Mouse (Mus musculus): ENCODE data around the gene Gpr27.
A peak's percentile ranks its signal among the peaks of the same experiment; 100 is the strongest.

Gene Gpr27

DNA sequence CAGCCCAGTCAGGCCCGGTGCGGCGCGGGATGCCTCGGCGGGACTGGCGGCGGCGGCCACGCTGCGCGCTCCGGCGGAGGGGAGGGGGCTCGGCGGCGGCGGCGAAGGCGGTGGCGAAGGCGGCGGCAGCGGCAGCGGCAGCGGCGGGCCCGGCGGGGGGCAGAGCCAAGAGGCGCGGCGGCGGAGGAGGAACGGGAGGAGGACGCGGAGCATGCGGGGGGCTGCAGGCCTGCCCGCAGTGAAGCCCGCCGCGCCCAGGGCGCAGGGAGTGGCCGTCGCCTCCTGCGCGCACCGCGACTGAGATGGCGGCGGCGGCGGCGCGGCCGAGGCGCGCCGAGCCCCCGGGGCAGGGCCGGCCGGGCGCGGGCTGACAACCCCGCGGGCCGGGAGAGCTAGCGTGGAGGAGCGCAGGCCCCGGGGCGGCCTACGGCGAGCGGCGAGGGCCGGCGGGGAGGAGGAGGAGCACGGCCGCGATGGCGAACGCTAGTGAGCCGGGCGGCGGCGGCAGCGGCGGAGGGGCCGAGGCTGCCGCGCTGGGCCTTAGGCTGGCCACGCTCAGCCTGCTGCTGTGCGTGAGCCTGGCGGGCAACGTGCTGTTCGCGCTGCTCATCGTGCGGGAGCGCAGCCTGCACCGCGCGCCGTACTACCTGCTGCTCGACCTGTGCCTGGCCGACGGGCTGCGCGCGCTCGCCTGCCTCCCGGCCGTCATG lies at the start of gene Gpr27:
Gpr27 (plus strand) TSS at position 474 of the 710 bp plus-strand sequence.
- DNase-seq, result peak; percentile 82 to 83

GRCm38 (mm10) chr6:99643439-99644199 lies 48.9 kb upstream of the Gpr27 start:
- DNase-seq, result peak in 1 of 2 experiments; percentile 32

DNA sequence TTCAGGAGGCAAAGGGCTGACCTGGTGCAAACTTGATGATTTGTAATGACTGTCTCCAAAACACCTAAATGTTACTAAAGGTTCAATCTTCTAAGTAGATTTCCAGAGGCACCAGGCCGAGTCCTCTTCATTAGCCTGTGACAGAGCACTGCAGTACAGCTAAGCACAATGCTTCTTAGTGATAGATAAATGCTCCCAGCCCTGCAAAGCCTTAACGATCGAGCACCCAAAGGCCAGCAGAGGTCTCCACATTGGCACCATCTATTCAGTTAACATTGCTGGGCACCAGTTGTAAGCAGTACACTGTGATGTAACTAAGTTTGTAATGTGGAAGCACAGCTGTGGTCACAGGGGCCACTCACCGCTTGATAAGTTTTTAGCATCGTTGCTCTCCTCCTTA lies 48.1 kb upstream of the Gpr27 start:
- no peak for DNase-seq

- DNase-seq, result no peak
These were observed 47.6 kb upstream of the Gpr27 start for GRCm38 (mm10) chr6:99644876-99645275.

- no peak for DNase-seq
These were observed 46.1 kb upstream of the Gpr27 start for GRCm38 (mm10) chr6:99646344-99646743.

- no peak for DNase-seq
These were observed 43.2 kb upstream of the Gpr27 start for GRCm38 (mm10) chr6:99649307-99649706.

- peak in 1 of 2 experiments; percentile 26 for DNase-seq
These were observed 40.1 kb upstream of the Gpr27 start for GRCm38 (mm10) chr6:99652341-99652740.

DNA sequence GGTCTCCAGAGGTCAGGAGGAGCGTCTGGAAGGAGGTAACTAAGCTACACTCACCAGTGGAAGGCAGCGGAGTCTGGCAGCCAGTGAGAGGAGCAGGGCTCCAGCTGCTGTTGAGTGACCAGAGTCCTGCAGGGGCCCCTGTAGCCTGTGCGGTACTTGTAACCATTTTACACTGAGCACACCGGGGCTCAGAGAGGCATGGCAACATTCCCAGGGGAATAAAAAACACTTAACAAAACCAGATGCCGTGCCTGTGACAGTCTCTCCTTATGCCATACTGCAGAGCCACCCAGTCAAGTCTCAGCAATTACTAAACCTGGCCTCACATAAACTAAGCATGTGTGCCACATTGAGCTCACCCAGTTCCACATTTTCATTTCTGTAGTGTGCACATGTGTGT lies 38.1 kb upstream of the Gpr27 start:
- no peak for DNase-seq

- no peak for DNase-seq
These were observed 37.0 kb upstream of the Gpr27 start for GRCm38 (mm10) chr6:99655488-99655887.

DNA sequence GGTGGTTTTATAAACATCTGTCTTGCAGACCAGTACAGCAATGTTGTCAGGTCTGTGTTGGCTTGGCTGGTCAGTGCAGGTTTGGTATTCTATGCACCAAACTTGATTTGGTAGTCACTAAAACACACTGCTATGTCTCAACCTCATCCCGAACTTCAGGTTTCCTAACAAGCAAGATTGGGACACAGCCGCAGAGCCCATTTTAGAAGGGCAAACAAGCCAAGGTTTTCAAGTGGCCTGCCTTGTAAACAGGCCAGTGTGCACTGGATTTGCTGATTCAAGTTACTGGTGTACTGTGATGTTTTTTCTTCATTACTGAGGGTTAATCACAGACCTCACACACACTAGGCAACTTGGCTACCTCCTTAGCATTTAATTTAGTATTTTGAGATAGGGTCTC lies 36.4 kb upstream of the Gpr27 start:
- DNase-seq, result no peak

- DNase-seq, result peak; percentile 32 to 37
These were observed 33.9 kb upstream of the Gpr27 start for GRCm38 (mm10) chr6:99658586-99658985.

GRCm38 (mm10) chr6:99660443-99660842 lies 32.0 kb upstream of the Gpr27 start:
- no peak for DNase-seq

GRCm38 (mm10) chr6:99663232-99663631 lies 29.2 kb upstream of the Gpr27 start:
- no peak for DNase-seq

DNA sequence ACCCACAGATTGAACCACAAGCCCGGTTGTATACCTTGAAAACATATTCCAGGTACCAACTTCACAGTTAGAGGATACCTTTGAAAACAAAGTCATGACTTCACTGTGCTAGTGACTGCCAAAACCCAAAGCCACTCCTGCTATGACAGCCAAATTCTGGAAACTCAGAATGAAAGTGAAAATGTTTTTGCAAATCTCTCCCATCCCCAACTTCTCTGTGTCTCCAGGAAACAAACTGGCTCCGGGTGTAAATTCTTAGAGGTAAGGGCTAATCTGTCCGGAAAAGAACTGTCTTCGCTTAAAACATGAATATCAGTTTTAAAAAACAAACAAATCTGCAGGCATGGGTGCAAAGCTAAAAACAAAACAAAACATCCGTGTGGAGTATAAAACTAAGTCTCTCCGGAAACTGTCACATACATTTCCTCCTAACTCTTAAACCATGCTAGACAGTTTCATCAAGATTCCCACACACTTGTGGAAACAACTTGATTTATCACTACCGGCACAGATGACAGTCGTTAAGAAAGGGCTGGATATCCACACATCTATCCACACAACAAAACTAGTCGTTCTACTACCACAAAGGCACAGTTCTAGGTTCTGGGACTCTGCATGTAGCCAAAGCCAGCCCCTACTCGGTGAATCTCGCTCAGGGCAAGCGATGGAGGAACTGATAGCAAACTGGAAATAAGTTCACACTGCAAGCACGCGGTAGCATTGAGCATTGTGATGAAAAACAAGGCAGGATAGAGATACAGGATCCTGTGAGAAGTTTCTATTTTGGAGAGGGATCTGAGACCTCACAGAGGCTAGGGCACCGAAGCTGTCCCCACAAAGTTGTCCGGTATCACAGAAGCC lies 26.8 kb upstream of the Gpr27 start:
- no peak for DNase-seq

DNA sequence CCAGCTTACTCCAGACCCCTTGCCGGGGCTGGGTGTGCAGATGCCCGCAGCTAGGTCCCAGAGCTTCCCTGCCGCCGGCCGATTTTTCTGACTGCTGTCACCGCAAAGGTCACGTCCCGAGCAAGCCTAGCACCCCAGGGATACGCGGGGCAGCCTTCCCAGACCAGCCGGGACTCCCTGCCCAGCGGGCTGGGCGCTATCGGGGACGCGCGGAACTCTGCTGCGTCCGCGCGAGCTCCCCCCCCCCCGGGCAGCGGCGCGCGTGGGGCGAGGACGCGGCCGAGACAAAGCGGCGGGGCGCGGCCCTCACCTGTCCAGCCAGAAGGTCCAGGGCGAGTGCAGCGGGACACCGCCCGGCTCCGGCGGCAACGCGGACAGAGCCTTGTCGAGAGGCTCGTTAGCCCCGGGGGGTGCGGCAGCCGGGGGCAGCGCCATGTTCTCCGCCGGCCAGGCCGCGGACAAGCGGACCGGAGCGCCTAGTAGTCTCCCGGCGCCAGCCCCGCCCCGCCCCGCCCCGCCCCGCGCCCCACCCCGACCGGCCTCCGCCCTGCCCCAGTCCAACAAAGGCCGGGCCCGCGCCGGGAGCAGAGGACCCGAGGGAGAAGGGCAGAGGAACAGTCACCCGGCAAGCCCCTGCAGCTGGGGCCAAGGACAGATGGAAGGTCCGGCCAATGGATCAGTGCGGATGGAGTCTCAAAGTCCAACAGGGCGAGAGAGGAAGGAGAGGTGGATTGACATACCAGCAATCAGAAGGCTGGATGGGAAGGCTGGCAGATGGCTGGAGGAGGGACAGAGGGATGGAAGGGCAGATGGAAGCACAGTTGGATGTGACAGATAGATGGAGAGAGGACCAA lies 25.9 kb upstream of the Gpr27 start, which contains the start of the genes Eif4e3 and Gm20696:
Eif4e3 (minus strand) TSS at position 454 of the 854 bp plus-strand sequence.
Gm20696 (minus strand) TSS at position 480 of the 854 bp plus-strand sequence.
- DNase-seq, result peak; percentile 90 to 92

DNA sequence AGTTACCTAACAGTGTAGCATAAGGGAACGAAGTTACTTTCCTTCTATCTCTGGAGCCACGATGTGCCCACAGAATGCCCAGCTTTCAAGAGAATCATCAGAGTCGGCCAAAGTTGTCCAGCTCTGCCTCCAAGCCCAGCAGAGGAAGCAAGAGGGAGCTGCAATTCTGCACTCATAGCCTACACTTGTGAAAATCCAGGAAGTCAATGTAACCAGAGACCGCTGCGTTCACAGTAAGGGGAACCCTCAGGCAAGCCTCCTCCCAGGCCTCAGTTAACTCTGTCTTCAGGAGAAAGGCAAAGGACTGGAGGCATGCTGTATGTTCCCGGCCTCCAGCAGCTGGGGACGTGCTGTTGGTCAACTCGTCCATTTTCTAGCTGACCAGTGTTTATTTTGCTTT lies 25.2 kb upstream of the Gpr27 start:
- DNase-seq, result no peak

DNA sequence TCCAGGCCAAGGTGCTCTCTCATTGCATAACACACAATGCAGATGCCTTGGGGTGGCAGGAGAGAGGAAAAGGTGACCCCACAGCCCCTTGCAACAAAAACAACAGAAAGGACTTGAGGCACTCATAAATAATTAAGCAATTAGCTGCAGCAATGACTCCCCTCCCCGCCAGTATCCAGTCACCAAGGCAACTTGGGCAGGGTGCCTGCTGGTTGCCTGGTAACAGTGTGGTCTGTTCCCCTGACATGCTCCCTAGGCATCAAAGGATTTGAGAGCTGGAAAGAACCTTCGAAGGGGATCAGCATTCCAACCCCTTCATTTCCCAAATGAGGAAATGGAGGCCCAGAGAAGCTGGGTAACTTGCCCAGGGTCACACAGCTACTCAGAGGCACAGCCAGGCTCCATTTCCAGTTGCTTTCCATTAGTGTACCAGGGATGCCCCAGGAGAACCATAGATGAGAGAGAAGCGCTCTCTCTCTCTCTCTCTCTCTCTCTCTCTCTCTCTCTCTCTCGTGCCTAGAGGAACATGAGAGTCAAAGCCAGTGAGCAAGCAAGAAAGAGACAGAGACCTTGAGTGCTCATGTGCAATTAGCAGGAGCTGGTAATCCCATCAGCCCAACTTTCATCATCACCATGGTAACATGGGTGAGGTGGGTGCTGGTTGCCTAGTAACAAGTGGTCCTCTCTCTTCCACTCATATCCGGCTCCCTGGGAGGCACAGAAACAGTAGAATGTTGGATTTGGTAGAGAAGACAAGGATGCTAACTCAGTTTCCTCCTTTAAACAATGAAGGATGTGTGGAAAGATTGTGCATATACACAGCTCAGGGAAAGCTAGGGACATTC lies 22.8 kb upstream of the Gpr27 start:
- peak; percentile 92 to 95 for DNase-seq

GRCm38 (mm10) chr6:99670481-99671119 lies 21.9 kb upstream of the Gpr27 start:
- DNase-seq, result peak; percentile 82 to 85

GRCm38 (mm10) chr6:99671768-99672167 lies 20.7 kb upstream of the Gpr27 start:
- DNase-seq, result no peak

DNA sequence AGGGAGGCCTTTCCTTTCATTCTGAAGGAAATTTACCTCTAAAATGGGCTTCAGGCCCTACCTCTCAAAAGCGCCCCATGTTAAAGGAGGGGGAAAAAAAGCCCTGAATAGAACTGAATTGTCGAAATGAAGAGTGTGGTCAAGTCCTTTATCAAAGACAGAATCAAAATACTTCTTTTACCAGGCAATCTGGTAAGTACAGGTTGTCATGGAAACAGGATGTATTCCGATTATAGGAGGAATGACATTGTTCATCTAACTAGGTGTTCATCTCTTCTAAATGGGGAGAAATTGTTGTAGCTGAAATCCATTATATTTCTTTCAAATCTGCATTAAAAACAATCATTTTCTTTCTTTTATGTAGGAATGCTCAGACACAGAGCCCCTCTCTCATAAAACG lies 18.0 kb upstream of the Gpr27 start:
- DNase-seq, result no peak

GRCm38 (mm10) chr6:99677325-99677724 lies 15.2 kb upstream of the Gpr27 start:
- no peak for DNase-seq
